Mouse (Mus musculus) 3134 (cell line): Measurements from ENCODE around the gene Fcho1.

Experiments
- DNase-seq: peaks from one replicate; pipeline ENCODE4 v3.0.0-alpha.2; 2011; ENCODE audit warnings: low spot score; ENCODE audit not compliant: insufficient read length; ENCODE audit errors: extremely low read depth

The Fcho1 gene

DNA sequence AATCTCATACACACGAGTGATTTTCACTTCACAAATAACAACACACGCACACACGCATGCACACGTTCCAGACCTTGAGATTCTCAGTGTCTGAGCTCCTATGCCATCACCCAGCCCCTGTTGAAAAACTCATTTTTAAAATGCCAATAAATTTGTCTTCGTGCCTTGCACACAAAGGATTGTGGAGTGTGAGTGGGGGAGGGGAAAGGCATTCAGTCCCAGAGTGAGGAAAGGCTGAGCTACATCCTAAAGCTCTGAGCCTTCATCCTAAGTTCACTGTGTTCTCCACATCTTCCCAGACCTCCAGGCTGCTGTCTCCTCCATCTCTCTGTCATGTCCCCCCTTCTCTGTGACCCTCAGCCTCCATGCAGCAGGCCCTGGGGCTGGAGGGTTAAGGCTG is 58.3 kb downstream of the Fcho1 start:
- DNase-seq = no peak

DNA sequence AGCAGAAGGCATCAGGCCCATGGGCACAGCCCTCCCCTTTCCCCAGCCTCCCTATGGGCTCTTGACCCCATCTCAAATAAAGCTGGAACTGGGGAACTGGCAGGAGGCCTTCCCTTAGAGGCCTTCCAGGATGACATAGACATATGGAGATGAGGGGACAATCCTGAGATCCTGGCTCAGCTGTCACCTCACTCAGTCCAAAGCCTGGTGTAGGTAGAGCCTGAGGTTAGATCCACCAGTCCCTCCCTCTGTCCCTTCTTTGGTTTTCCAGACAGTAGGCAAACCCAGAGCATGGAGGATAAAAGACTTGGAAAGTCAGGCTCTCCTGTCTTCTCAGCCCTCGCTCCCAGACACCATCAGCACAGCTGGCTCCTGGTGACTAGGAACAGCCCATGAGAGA is 58.7 kb downstream of the Fcho1 start:
- no peak for DNase-seq

DNA sequence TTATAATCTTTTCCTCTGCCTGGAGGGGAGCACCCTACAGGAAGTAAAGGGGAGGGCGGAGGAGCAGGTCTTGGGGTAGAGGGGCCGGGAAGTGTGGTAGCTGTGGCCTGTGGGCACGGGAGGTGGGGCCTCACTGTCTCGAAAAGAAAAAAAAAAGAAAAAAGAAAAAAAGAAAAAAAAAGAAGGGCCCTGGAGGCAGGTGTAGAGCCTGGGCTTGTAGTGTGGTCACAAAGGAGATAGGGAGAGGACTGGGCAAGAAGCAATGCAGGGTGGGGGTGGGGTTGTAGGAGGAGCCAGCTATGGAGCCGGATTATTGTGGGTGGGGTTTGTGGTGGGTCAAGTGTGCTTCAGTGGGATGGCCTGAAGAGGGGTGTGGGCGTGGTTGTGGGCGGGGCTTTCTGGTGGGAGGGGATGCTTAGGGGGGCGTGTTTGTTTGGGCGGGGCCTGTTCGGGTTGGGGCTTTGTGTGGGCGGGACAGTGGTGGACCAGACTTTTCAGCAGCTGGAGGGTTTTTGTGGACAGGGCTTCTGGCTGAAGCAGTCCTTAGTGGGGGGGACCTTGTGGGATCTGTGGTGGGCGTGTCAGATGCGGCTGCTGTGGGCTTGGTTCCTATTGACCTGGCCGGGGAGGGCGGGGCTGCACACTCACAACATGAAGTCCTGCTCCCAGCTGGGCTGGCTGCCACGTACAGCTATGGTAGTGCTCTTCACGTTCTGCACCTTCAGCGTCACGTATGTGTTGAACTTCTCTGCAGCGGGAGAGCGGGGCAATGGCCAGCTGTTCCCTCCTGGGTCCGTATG is 60.0 kb downstream of the Fcho1 start:
- DNase-seq = peak; percentile 92

DNA sequence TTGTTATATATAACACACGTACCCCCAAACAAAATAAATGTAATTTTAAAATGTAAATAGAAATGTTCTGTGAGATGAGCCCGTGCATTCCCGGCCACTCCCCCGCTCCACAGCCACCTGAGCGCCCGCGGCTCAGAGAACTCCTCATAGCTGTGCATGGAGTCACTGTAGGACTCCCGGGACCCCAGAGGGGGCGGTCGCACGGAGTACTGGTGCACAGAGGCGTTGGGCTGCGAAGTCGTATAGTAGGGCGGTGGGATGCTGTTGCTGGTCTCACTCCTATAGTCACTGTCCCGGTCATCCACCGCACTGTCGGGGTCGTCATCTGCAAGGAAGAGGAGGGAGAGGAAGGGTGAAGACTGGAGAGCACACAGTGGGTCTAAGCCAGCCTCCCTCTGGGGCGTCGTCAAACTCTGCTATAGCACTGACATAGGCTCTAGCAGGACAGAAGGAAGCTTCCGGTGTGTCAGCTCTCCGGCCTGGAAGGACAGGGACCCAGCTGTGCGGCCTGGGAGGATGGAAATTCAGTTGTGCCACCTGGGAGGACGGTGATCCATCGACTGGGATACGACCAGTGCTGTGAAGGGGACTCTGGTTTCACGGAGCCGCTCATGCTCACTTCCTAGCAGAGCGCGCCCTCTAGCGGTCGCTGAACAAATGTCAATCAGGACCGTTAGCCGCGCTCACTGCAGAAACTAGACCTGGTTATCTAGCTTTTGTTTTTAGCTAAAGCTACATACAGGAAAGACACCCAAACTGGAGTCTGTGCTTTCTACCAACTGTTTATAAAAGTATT is 65.0 kb downstream of the Fcho1 start:
- DNase-seq = peak; percentile 55

DNA sequence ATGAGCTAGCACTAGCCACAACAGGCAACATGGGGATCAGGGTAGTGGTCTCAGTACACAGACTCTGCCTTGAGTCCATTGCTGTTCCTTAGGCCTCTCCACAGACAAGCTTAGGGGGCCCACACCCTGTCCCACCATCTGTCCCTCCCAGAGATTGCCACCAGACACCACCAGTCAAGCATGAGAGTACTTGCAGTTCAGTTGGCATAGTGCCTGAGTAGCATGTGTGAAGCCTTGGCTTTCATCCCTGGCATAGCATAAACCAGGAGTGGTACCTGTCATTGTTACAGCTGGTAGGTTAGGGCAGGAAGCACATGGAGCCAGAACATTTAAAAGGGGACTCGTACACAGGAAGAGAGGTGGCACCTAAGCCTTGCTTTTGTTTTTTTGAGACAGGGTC is 65.8 kb downstream of the Fcho1 start:
- no peak for DNase-seq

DNA sequence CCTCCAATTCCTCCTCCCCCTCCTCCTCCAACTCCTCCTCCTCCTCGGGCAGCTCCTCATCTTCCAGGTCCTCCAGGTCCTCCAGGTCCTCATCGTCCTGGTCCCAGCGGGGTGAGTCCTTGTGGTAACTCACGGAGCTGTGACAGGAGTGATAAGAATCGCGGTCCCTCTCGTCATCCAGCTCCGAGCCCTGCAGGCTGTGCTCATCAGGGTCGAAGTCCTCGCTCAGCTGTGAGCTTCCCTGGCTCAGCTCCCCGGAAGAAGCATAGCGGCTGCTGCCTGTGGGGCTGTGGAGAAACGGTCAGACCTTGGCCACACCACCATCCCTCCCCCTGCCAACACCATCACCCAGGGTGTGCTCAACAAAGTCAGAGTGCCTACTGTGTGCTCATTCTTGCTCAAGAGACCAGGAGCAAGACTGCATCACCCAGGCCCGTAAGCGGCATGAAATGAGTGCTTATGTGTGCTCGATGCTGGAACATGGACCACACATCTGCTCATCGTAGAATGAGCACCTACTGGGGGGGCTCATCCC is 66.9 kb downstream of the Fcho1 start:
- DNase-seq = no peak
